Mouse (Mus musculus) brain, embryonic 14.5 days (tissue): Measurements from ENCODE around the gene Pcdh19.

Experiments used
- CTCF ChIP-seq: fragments of 200-500 bp; IDR thresholded peaks from 2 replicates; pipeline ENCODE4 v1.5.1; 2012; ENCODE audit warnings: inconsistent platforms, mild to moderate bottlenecking, moderate library complexity, borderline replicate concordance; ENCODE audit not compliant: insufficient read depth, insufficient read length; ENCODE audit errors: extremely low read depth
- POLR2A ChIP-seq: fragments of 200-500 bp; IDR thresholded peaks from 2 replicates; pipeline ENCODE4 v1.6.1; 2012; ENCODE audit warnings: mild to moderate bottlenecking, inconsistent platforms, borderline replicate concordance; ENCODE audit not compliant: poor library complexity, insufficient read depth, insufficient read length, severe bottlenecking; ENCODE audit errors: extremely low read depth

DNA sequence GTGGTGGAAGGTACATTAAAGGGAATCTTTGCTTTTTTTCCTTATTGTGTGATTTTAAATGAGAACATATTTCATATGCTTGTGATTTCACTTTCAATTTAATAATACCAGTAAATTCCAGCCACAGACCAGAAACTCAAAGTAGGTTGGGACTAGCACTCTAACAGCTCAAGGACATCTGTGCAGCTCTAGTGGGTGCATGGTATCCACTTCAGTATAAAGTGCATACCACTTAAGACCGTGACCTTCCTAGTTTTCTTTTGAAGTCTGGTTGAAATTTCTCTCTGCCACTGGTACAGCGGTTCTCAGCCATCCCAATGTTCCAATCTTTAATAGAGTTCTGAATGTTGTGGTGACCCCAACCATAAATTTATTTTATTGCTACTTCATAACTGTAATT, 47.1 kb upstream of the Pcdh19 start:
- TF ChIP-seq POLR2A (no peak), CTCF (no peak)
